Mouse (Mus musculus): Measurements from ENCODE around the gene Smtnl2. TPM values are rescaled to one million over a fixed set of nuclear protein-coding genes. Genes with fewer than 3 reads are reported as not detected.

Smtnl2 gene
- total and polyA plus RNA-seq, 3 experiments: 0.11 TPM; not detected in 2

GRCm38 (mm10) chr11:72393243-72393642 is 18.3 kb downstream of the Smtnl2 start:
- H3K4me3 ChIP-seq (ENCODE audit: low read depth, low read length): no peak overlapping the region
- ATAC-seq (ENCODE audit: extremely low read depth, insufficient number of reproducible peaks, low FRiP score, poor library complexity, severe bottlenecking) (no peak; the same call in 1 of the 2 replicates), DNase-seq (ENCODE audit: low spot score) (no peak)
- H3K9me3 ChIP-seq (replicated peaks): no peaks in the 10 kb centered on the region
- peaks cover 18% of the 10 kb centered on the region for H3K27me3 ChIP-seq (ENCODE audit: insufficient read depth, low read length)
- peaks cover 5% of the 10 kb centered on the region; the same call in 1 of the 2 replicates for H3K4me1 ChIP-seq (ENCODE audit: insufficient read depth, low read depth, low read length)
- no peaks in the 10 kb centered on the region for H3K36me3 ChIP-seq (replicated peaks)
- no peak for TF ChIP-seq POLR2AphosphoS5 (IDR thresholded peaks at IDR 0.05; ENCODE audit: insufficient replicate concordance, low read depth, low read length)
- no peak for TF ChIP-seq CTCF (IDR thresholded peaks at IDR 0.05; ENCODE audit: low read depth, low read length)
- no peak for TF ChIP-seq GATA2 (IDR thresholded peaks at IDR 0.05; ENCODE audit: borderline replicate concordance, low read depth, low read length)
- no peak for TF ChIP-seq TAL1 (conservative IDR thresholded peaks at IDR 0.05; ENCODE audit: low read depth, low read length)
- TF ChIP-seq GATA1 (IDR thresholded peaks at IDR 0.05; ENCODE audit: borderline replicate concordance, low read length): no peak

GRCm38 (mm10) chr11:72391181-72391580 is 20.3 kb downstream of the Smtnl2 start:
- no peak for ATAC-seq (ENCODE audit: extremely low read depth, insufficient number of reproducible peaks, low FRiP score, poor library complexity, severe bottlenecking)
- no peak for TF ChIP-seq CTCF (IDR thresholded peaks at IDR 0.05; ENCODE audit: low read depth, low read length)
- no peak for TF ChIP-seq POLR2AphosphoS5 (IDR thresholded peaks at IDR 0.05; ENCODE audit: insufficient replicate concordance, low read depth, low read length)
- TF ChIP-seq GATA2 (IDR thresholded peaks at IDR 0.05; ENCODE audit: borderline replicate concordance, low read depth, low read length): no peak
- no peak for TF ChIP-seq TAL1 (conservative IDR thresholded peaks at IDR 0.05; ENCODE audit: low read depth, low read length)
- no peak for TF ChIP-seq GATA1 (IDR thresholded peaks at IDR 0.05; ENCODE audit: borderline replicate concordance, low read length)
- DNase-seq (ENCODE audit: low spot score): no peak
- Histone ChIP-seq H3K36me3 (replicated peaks) (no peaks in the 10 kb centered on the region), H3K27me3 (ENCODE audit: insufficient read depth, low read length) (peaks cover 11% of the 10 kb centered on the region), H3K9me3 (replicated peaks) (no peaks in the 10 kb centered on the region), H3K4me1 (ENCODE audit: insufficient read depth, low read depth, low read length) (peaks cover 5% of the 10 kb centered on the region; the same call in 1 of the 2 replicates), H3K4me3 (ENCODE audit: low read depth, low read length) (no peak overlapping the region)

- Histone ChIP-seq H3K27me3 (ENCODE audit: insufficient read depth, low read length) (peaks cover 10% of the 10 kb centered on the region), H3K9me3 (replicated peaks) (no peaks in the 10 kb centered on the region), H3K4me1 (ENCODE audit: insufficient read depth, low read depth, low read length) (peaks cover 5% of the 10 kb centered on the region; the same call in 1 of the 2 replicates), H3K4me3 (ENCODE audit: low read depth, low read length) (no peak overlapping the region), H3K36me3 (replicated peaks) (no peaks in the 10 kb centered on the region)
- ATAC-seq (ENCODE audit: extremely low read depth, insufficient number of reproducible peaks, low FRiP score, poor library complexity, severe bottlenecking) (no peak), DNase-seq (ENCODE audit: low spot score) (no peak)
- TF ChIP-seq TAL1 (conservative IDR thresholded peaks at IDR 0.05; ENCODE audit: low read depth, low read length) (no peak), GATA2 (IDR thresholded peaks at IDR 0.05; ENCODE audit: borderline replicate concordance, low read depth, low read length) (no peak), CTCF (IDR thresholded peaks at IDR 0.05; ENCODE audit: low read depth, low read length) (no peak), POLR2AphosphoS5 (IDR thresholded peaks at IDR 0.05; ENCODE audit: insufficient replicate concordance, low read depth, low read length) (no peak), GATA1 (IDR thresholded peaks at IDR 0.05; ENCODE audit: borderline replicate concordance, low read length) (no peak)
These were observed 21.9 kb downstream of the Smtnl2 start for GRCm38 (mm10) chr11:72389407-72390142.

- Histone ChIP-seq H3K4me1 (ENCODE audit: insufficient read depth, low read depth, low read length) (peaks cover under 1% of the 10 kb centered on the region; the same call in 1 of the 2 replicates), H3K4me3 (ENCODE audit: low read depth, low read length) (no peak overlapping the region), H3K27me3 (ENCODE audit: insufficient read depth, low read length) (peaks cover 7% of the 10 kb centered on the region), H3K9me3 (replicated peaks) (no peaks in the 10 kb centered on the region), H3K36me3 (replicated peaks) (no peaks in the 10 kb centered on the region)
- ATAC-seq (ENCODE audit: extremely low read depth, insufficient number of reproducible peaks, low FRiP score, poor library complexity, severe bottlenecking): no peak
- no peak for DNase-seq (ENCODE audit: low spot score)
- TF ChIP-seq GATA1 (IDR thresholded peaks at IDR 0.05; ENCODE audit: borderline replicate concordance, low read length) (no peak), POLR2AphosphoS5 (IDR thresholded peaks at IDR 0.05; ENCODE audit: insufficient replicate concordance, low read depth, low read length) (no peak), CTCF (IDR thresholded peaks at IDR 0.05; ENCODE audit: low read depth, low read length) (no peak), TAL1 (conservative IDR thresholded peaks at IDR 0.05; ENCODE audit: low read depth, low read length) (no peak), GATA2 (IDR thresholded peaks at IDR 0.05; ENCODE audit: borderline replicate concordance, low read depth, low read length) (no peak)
These were observed 23.4 kb downstream of the Smtnl2 start for GRCm38 (mm10) chr11:72388113-72388529.

GRCm38 (mm10) chr11:72379351-72379750 is 32.2 kb downstream of the Smtnl2 start:
- Histone ChIP-seq H3K9me3 (replicated peaks) (no peaks in the 10 kb centered on the region), H3K4me1 (ENCODE audit: insufficient read depth, low read depth, low read length) (no peaks in the 10 kb centered on the region), H3K4me3 (ENCODE audit: low read depth, low read length) (no peak overlapping the region), H3K36me3 (replicated peaks) (no peaks in the 10 kb centered on the region), H3K27me3 (ENCODE audit: insufficient read depth, low read length) (peaks cover 2% of the 10 kb centered on the region; the same call in 1 of the 2 replicates)
- TF ChIP-seq POLR2AphosphoS5 (IDR thresholded peaks at IDR 0.05; ENCODE audit: insufficient replicate concordance, low read depth, low read length) (no peak), TAL1 (conservative IDR thresholded peaks at IDR 0.05; ENCODE audit: low read depth, low read length) (no peak), GATA2 (IDR thresholded peaks at IDR 0.05; ENCODE audit: borderline replicate concordance, low read depth, low read length) (no peak), GATA1 (IDR thresholded peaks at IDR 0.05; ENCODE audit: borderline replicate concordance, low read length) (no peak), CTCF (IDR thresholded peaks at IDR 0.05; ENCODE audit: low read depth, low read length) (no peak)
- ATAC-seq (ENCODE audit: extremely low read depth, insufficient number of reproducible peaks, low FRiP score, poor library complexity, severe bottlenecking) (no peak), DNase-seq (ENCODE audit: low spot score) (no peak)

- H3K27me3 ChIP-seq (ENCODE audit: insufficient read depth, low read length): no peaks in the 10 kb centered on the region
- no peak for ATAC-seq (ENCODE audit: extremely low read depth, insufficient number of reproducible peaks, low FRiP score, poor library complexity, severe bottlenecking)
- DNase-seq (ENCODE audit: low spot score): no peak
- TF ChIP-seq GATA1 (IDR thresholded peaks at IDR 0.05; ENCODE audit: borderline replicate concordance, low read length): no peak
- TF ChIP-seq TAL1 (conservative IDR thresholded peaks at IDR 0.05; ENCODE audit: low read depth, low read length): no peak
- no peak for TF ChIP-seq POLR2AphosphoS5 (IDR thresholded peaks at IDR 0.05; ENCODE audit: insufficient replicate concordance, low read depth, low read length)
- no peak for TF ChIP-seq CTCF (IDR thresholded peaks at IDR 0.05; ENCODE audit: low read depth, low read length)
- TF ChIP-seq GATA2 (IDR thresholded peaks at IDR 0.05; ENCODE audit: borderline replicate concordance, low read depth, low read length): no peak
- H3K36me3 ChIP-seq (replicated peaks): no peaks in the 10 kb centered on the region
- H3K4me1 ChIP-seq (ENCODE audit: insufficient read depth, low read depth, low read length): no peaks in the 10 kb centered on the region
- H3K4me3 ChIP-seq (ENCODE audit: low read depth, low read length): no peak overlapping the region
- H3K9me3 ChIP-seq (replicated peaks): no peaks in the 10 kb centered on the region
These were observed 33.3 kb downstream of the Smtnl2 start for GRCm38 (mm10) chr11:72378222-72378621.

Measured in G1E (cell line).